Mouse (Mus musculus) kidney, adult 2 months (tissue): ENCODE results near the gene Ccr2.
"Not testable (repeated sequence)": the region's sequence is repeated elsewhere in the genome, so short reads cannot be mapped to it uniquely, and the experiment has no call there.

Source experiments
- CTCF ChIP-seq: fragments of 200-500 bp; conservative IDR thresholded peaks from 2 replicates; pipeline ENCODE4 v1.5.1; 2011; ENCODE audit warnings: low read depth, mild to moderate bottlenecking, control low read depth, low read length, moderate library complexity, mixed read lengths; ENCODE audit not compliant: insufficient read depth, insufficient read length
- POLR2A ChIP-seq: fragments of 200-500 bp; IDR thresholded peaks from one replicate; pipeline ENCODE4 v1.6.1; 2011; ENCODE audit warnings: low read depth, low read length, control low read depth

GRCm38 (mm10) chr9:124132899-124133298, 31.1 kb downstream of the Ccr2 start:
- not testable (repeated sequence) for TF ChIP-seq CTCF, POLR2A
